Mouse (Mus musculus) midbrain, embryonic 12.5 days (tissue): ENCODE results near the gene Ccdc85c. TPM values are rescaled to one million over a fixed set of nuclear protein-coding genes. Genes with fewer than 3 reads are reported as not detected.

Experiments used
- ATAC-seq: fragments of 200-750 bp; cut with Nextera tagmentation; 2 replicates; pipeline ENCODE4 v1.8.0; 2017; ENCODE audit warnings: low read depth, moderate TSS enrichment, moderate library complexity; ENCODE audit not compliant: low FRiP score
- H3K27ac ChIP-seq: fragments of 300-500 bp; sonication (generic); replicated peaks from 2 replicates; pipeline ENCODE4 v1.5.1; 2016; ENCODE audit warnings: mild to moderate bottlenecking
- H3K27me3 ChIP-seq: fragments of 300-500 bp; sonication (generic); 2 replicates; pipeline ENCODE4 v1.6.1; 2016; ENCODE audit warnings: mild to moderate bottlenecking
- H3K36me3 ChIP-seq: fragments of 300-500 bp; sonication (generic); 2 replicates; pipeline ENCODE4 v1.6.1; 2016
- H3K4me1 ChIP-seq: fragments of 300-500 bp; sonication (generic); 2 replicates; pipeline ENCODE4 v1.6.1; 2016
- H3K4me2 ChIP-seq: fragments of 300-500 bp; sonication (generic); replicated peaks from 2 replicates; pipeline ENCODE4 v1.6.1; 2016; ENCODE audit warnings: mild to moderate bottlenecking, moderate library complexity
- H3K4me3 ChIP-seq: fragments of 300-500 bp; sonication (generic); 2 replicates; pipeline ENCODE4 v1.5.1; 2016; ENCODE audit warnings: mild to moderate bottlenecking
- H3K9ac ChIP-seq: fragments of 300-500 bp; sonication (generic); replicated peaks from 2 replicates; pipeline ENCODE4 v1.6.1; 2016; ENCODE audit warnings: mild to moderate bottlenecking, moderate library complexity
- H3K9me3 ChIP-seq: fragments of 300-500 bp; sonication (generic); 2 replicates; pipeline ENCODE4 v1.6.1; 2016; ENCODE audit warnings: mild to moderate bottlenecking
- WGBS: fragments of 180-500 bp; shearing (Covaris S2); methylation state at CpG from one replicate; pipeline ENCODE4 v1.1.7; 2016; 5-methylcytosine and 5-hydroxymethylcytosine counted together
- polyA plus RNA-seq: library from polyadenylated mRNA; unstranded; fragments of >200 nt; fragmentation: Nextera tagmentation; extraction: Ambion mirVana; gene quantifications from 2 replicates; pipeline ENCODE4 v1.2.1, GENCODE M21; 2016

The Ccdc85c gene
- polyA plus RNA-seq, 1 experiment from 2014 or later = 17.0 TPM

DNA sequence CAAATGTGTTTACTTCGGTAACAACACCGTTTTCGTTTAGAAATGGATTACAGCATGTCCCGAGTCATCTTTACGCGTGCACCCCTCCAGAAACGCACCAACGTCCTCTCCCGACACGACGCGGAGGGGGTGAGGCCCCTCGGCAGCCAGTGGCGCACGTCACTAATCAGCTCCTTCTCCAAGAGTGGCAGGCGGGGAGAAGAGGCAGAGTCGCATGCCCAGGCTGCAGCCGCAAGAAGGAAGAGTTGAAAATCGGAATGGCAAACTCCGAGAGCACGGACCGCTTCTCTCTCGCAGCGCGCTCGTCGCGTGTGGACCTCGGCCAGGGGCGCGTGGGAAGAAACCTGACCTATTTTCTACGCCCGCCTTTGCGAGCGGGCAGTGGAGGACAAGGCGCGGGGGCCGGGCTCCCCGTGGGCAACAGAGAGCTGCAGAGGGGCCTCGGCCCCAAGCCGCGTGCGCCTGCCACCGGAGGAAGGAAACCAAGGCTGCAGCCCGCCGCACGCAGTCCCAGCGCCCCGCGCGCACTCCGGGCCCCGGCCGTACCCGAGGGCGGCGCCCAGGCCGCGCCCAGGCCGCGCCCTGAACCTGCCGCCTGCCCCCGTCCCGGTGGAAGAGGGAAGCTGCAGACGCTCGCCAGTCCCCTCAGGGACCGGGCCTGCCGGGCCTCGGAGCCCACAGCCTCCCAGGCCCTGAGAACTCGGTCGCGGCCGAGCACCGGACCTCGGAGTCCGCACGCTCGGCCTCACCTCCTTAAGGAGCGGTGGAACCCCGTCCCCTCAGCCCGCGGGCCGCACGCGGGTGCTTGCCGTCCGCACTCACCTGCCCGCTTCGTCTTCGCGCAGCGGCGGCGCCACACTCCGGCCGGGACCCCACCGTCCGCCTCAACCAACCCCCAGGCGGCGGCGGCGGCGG is 96.6 kb downstream of the Ccdc85c start:
- Histone ChIP-seq H3K4me1 (peaks cover 28% of the 10 kb centered on the region), H3K27me3 (no peaks in the 10 kb centered on the region), H3K27ac (peak overlapping the region; percentile 82), H3K4me2 (peak overlapping the region; percentile 86), H3K36me3 (peaks cover 20% of the 10 kb centered on the region), H3K9me3 (no peaks in the 10 kb centered on the region), H3K4me3 (peak overlapping the region; percentile 88), H3K9ac (peak overlapping the region; percentile 92)
- WGBS = under 1% methylated on average over 84 of the region's 103 CpGs
- ATAC-seq = no peak; the same call in 1 of the 2 replicates

GRCm38 (mm10) chr12:108176366-108176765 is 98.9 kb downstream of the Ccdc85c start:
- no peaks in the 10 kb centered on the region for H3K9me3 ChIP-seq
- no peak overlapping the region for H3K4me3 ChIP-seq
- H3K27me3 ChIP-seq = no peaks in the 10 kb centered on the region
- H3K4me2 ChIP-seq = no peak overlapping the region
- H3K9ac ChIP-seq = no peak overlapping the region
- no peak for ATAC-seq
- H3K27ac ChIP-seq = no peak overlapping the region
- 83% methylated on average over 3 of the region's 3 CpGs for WGBS
- H3K4me1 ChIP-seq = peaks cover 32% of the 10 kb centered on the region
- no peaks in the 10 kb centered on the region; the same call in 1 of the 2 replicates for H3K36me3 ChIP-seq

GRCm38 (mm10) chr12:108174606-108175505 is 100.4 kb downstream of the Ccdc85c start:
- Histone ChIP-seq H3K4me3 (no peak overlapping the region), H3K36me3 (no peaks in the 10 kb centered on the region), H3K9ac (no peak overlapping the region), H3K27ac (no peak overlapping the region), H3K9me3 (no peaks in the 10 kb centered on the region), H3K4me1 (peaks cover 25% of the 10 kb centered on the region), H3K4me2 (no peak overlapping the region), H3K27me3 (no peaks in the 10 kb centered on the region)
- WGBS = 78% methylated on average over 8 of the region's 8 CpGs
- ATAC-seq = no peak

DNA sequence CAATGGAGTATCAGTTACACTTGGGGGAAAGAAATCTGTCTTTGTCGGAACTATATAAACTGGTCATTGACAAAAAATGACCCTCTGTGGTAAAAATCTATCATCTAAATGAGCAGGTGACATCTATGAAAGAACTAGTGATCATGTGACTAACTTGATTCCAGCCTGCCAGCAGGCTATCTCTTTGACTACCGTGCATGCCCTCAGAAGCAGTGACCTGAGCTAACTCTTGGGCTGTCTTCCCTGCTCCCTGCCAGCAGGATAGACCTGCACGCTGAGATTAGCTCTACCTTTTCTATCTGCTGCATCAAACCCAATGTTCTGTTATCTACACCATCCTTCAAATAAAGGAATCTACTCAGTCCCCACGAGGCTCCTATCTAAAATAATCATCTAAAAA is 102.6 kb downstream of the Ccdc85c start:
- no peak for ATAC-seq
- Histone ChIP-seq H3K27me3 (no peaks in the 10 kb centered on the region), H3K9ac (no peak overlapping the region), H3K4me2 (no peak overlapping the region), H3K36me3 (no peaks in the 10 kb centered on the region), H3K9me3 (no peaks in the 10 kb centered on the region), H3K4me1 (peaks cover 21% of the 10 kb centered on the region), H3K4me3 (no peak overlapping the region), H3K27ac (no peak overlapping the region)
- WGBS = 73% methylated on average over 4 of the region's 4 CpGs

- Histone ChIP-seq H3K36me3 (no peaks in the 10 kb centered on the region), H3K4me3 (no peak overlapping the region), H3K27me3 (no peaks in the 10 kb centered on the region), H3K27ac (no peak overlapping the region), H3K9ac (no peak overlapping the region), H3K9me3 (no peaks in the 10 kb centered on the region), H3K4me1 (peaks cover 9% of the 10 kb centered on the region; the same call in 1 of the 2 replicates), H3K4me2 (no peak overlapping the region)
- ATAC-seq = no peak
Observed at GRCm38 (mm10) chr12:108171336-108171735, 103.9 kb downstream of the Ccdc85c start.

GRCm38 (mm10) chr12:108170467-108170866 is 104.8 kb downstream of the Ccdc85c start:
- Histone ChIP-seq H3K9me3 (no peaks in the 10 kb centered on the region), H3K9ac (no peak overlapping the region), H3K4me3 (no peak overlapping the region), H3K4me2 (no peak overlapping the region), H3K36me3 (no peaks in the 10 kb centered on the region), H3K27me3 (no peaks in the 10 kb centered on the region), H3K27ac (no peak overlapping the region), H3K4me1 (peaks cover 7% of the 10 kb centered on the region; the same call in 1 of the 2 replicates)
- ATAC-seq = no peak
- WGBS = 93% methylated on average over 3 of the region's 3 CpGs

DNA sequence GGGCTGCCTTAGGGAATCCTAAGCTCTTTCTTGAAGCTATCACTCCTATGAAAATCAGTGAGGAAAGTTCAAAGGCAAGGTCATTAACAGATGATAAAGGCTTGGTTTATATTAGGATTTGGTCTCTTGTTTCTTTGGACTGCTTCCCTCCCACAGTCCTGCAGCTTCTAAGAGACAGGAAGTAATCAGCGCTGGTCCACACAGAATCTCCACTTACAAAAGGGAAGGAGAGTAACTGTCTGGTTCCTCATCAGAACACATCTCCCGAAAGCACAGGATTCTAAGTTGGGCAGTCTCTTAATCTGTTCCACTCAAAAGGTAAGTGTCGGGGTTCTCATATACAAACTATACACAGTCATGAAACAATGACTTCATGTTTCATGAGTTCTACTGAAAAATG is 106.3 kb downstream of the Ccdc85c start:
- 89% methylated on average over 3 of the region's 3 CpGs for WGBS
- ATAC-seq = no peak
- Histone ChIP-seq H3K27me3 (no peaks in the 10 kb centered on the region), H3K9ac (no peak overlapping the region), H3K4me2 (no peak overlapping the region), H3K27ac (no peak overlapping the region), H3K4me1 (peaks cover 7% of the 10 kb centered on the region; the same call in 1 of the 2 replicates), H3K9me3 (no peaks in the 10 kb centered on the region), H3K4me3 (no peak overlapping the region), H3K36me3 (no peaks in the 10 kb centered on the region)

DNA sequence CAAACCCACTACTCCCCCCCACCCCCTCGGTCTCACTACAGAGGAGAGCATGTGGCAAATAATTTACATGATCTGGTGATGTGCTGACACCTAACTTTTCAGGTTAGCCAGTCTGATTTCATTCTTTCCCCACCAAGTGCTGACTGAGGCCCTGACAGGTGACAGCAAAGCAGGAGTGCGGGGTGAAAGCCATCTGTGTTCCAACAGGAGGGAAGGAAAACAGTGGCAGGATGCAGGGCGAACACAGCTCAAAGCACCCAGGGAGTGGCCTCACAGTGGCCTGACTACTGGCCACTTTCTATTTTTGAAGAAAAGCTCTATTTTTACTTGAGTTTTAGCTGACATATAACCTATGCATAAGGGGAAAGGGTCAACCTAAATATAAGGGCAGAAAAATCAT is 111.5 kb downstream of the Ccdc85c start:
- no peaks in the 10 kb centered on the region for H3K4me1 ChIP-seq
- no peaks in the 10 kb centered on the region for H3K9me3 ChIP-seq
- no peak for ATAC-seq
- H3K9ac ChIP-seq = no peak overlapping the region
- H3K27ac ChIP-seq = no peak overlapping the region
- no peaks in the 10 kb centered on the region for H3K27me3 ChIP-seq
- H3K36me3 ChIP-seq = peaks cover 38% of the 10 kb centered on the region
- H3K4me3 ChIP-seq = no peak overlapping the region
- H3K4me2 ChIP-seq = no peak overlapping the region
- WGBS = 92% methylated on average over 3 of the region's 3 CpGs

DNA sequence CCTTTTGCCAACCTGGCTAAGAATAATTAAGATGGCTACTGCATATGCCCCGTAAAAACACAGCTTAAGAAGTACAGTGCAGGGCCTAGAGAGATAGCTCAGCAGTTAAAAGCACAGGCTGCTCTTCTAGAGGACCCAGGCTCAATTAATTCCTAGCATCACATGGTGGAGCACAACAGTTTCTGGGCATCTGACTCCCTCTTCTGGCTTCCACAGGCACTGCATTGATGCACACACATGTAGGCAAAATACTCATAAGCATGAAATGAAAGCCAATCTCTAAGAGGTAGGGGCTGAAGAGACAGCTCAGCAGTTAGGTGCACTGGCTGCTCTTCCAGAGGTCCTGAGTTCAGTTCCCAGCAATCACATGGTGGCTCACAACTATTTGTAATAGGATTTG is 113.2 kb downstream of the Ccdc85c start:
- no peak overlapping the region for H3K4me3 ChIP-seq
- no peak overlapping the region for H3K9ac ChIP-seq
- H3K9me3 ChIP-seq = no peaks in the 10 kb centered on the region
- H3K36me3 ChIP-seq = peaks cover 47% of the 10 kb centered on the region
- 92% methylated on average over 1 of the region's 1 CpGs for WGBS
- no peak overlapping the region for H3K4me2 ChIP-seq
- H3K27me3 ChIP-seq = no peaks in the 10 kb centered on the region
- no peak overlapping the region for H3K27ac ChIP-seq
- no peaks in the 10 kb centered on the region for H3K4me1 ChIP-seq
- no peak for ATAC-seq

DNA sequence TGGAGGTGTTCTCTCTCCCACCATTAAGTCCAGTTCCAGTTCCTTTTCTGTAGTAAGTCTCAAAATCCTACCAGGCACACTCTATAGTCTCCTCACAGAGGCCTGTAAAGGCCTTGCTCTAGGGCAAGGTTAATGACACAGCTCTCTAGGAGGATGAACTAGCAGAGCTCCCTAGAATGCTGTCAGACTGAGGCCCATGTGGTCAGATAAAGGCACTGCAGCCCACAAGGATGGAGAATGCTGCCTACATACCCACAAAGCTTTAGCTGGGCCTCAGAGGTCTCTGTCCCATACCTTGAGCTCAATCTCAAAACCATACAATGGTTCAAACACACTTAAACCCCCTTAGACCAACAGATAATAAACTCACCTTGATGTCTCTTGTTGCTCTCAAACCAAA is 115.4 kb downstream of the Ccdc85c start:
- no peak for ATAC-seq
- no peak overlapping the region for H3K4me2 ChIP-seq
- no peaks in the 10 kb centered on the region for H3K9me3 ChIP-seq
- H3K4me1 ChIP-seq = no peaks in the 10 kb centered on the region
- H3K27me3 ChIP-seq = no peaks in the 10 kb centered on the region
- H3K4me3 ChIP-seq = no peak overlapping the region
- no peak overlapping the region for H3K9ac ChIP-seq
- peaks cover 59% of the 10 kb centered on the region for H3K36me3 ChIP-seq
- no peak overlapping the region for H3K27ac ChIP-seq
